Mouse (Mus musculus): ENCODE results near the gene Fam117b. TPM values are rescaled to one million over a fixed set of nuclear protein-coding genes. Genes with fewer than 3 reads are reported as not detected.

The Fam117b gene
- polyA plus RNA-seq (2015; fragmentation: Nextera tagmentation; extraction: Ambion mirVana), result 12.5 and 12.7 TPM in 2 replicates

GRCm38 (mm10) chr1:59912413-59913157 is at the start of gene Fam117b:
Gene Fam117b (plus strand): TSS chr1:59913006.
- DNase-seq (ENCODE audit: low spot score) (peak; percentile 99), ATAC-seq (peak; percentile 95)
- Histone ChIP-seq H3K27me3 (replicated peaks; ENCODE audit: insufficient read depth, low read length) (no peaks in the 10 kb centered on the region), H3K36me3 (ENCODE audit: insufficient read depth, low read length) (no peaks in the 10 kb centered on the region), H3K4me2 (replicated peaks; ENCODE audit: low read depth, low read length) (peak within 1 kb of the TSS; percentile 79), H3K9ac (replicated peaks; ENCODE audit: low read depth) (peak within 1 kb of the TSS; percentile 95), H3K4me1 (ENCODE audit: insufficient read depth, low read depth, low read length) (peaks cover 3% of the 10 kb centered on the region; the same call in 1 of the 2 replicates), H3K27ac (ENCODE audit: low read length) (peak within 1 kb of the TSS; percentile 98), H3K4me3 (ENCODE audit: low read depth, low read length) (peak within 1 kb of the TSS; percentile 99), H3K9me3 (ENCODE audit: low read length) (no peaks in the 10 kb centered on the region)
- TF ChIP-seq CTCF (IDR thresholded peaks at IDR 0.05), result peak; percentile 48
- peak; percentile 87 for TF ChIP-seq EP300 (IDR thresholded peaks at IDR 0.05)
- WGBS, result 1% methylated on average over 44 of the region's 72 CpGs

GRCm38 (mm10) chr1:59868041-59868440 is 44.8 kb upstream of the Fam117b start:
- WGBS, result 92% methylated on average over 5 of the region's 5 CpGs
- no peaks in the 10 kb centered on the region for H3K27me3 ChIP-seq (replicated peaks; ENCODE audit: insufficient read depth, low read length)
- TF ChIP-seq EP300 (IDR thresholded peaks at IDR 0.05) (no peak), CTCF (IDR thresholded peaks at IDR 0.05) (no peak)
- H3K36me3 ChIP-seq (ENCODE audit: insufficient read depth, low read length), result peaks cover 26% of the 10 kb centered on the region
- DNase-seq (ENCODE audit: low spot score) (no peak), ATAC-seq (no peak)
- no peaks in the 10 kb centered on the region for H3K9me3 ChIP-seq (ENCODE audit: low read length)
- no peak overlapping the region for H3K27ac ChIP-seq (ENCODE audit: low read length)
- no peak overlapping the region for H3K4me2 ChIP-seq (replicated peaks; ENCODE audit: low read depth, low read length)
- H3K4me3 ChIP-seq (ENCODE audit: low read depth, low read length), result no peak overlapping the region
- no peaks in the 10 kb centered on the region for H3K4me1 ChIP-seq (ENCODE audit: insufficient read depth, low read depth, low read length)
- H3K9ac ChIP-seq (replicated peaks; ENCODE audit: low read depth), result no peak overlapping the region

- Histone ChIP-seq H3K4me3 (ENCODE audit: low read depth, low read length) (no peak overlapping the region), H3K27me3 (replicated peaks; ENCODE audit: insufficient read depth, low read length) (no peaks in the 10 kb centered on the region), H3K27ac (ENCODE audit: low read length) (no peak overlapping the region), H3K36me3 (ENCODE audit: insufficient read depth, low read length) (peaks cover 8% of the 10 kb centered on the region; the same call in 1 of the 2 replicates), H3K9me3 (ENCODE audit: low read length) (no peaks in the 10 kb centered on the region), H3K4me2 (replicated peaks; ENCODE audit: low read depth, low read length) (no peak overlapping the region), H3K4me1 (ENCODE audit: insufficient read depth, low read depth, low read length) (no peaks in the 10 kb centered on the region), H3K9ac (replicated peaks; ENCODE audit: low read depth) (no peak overlapping the region)
- TF ChIP-seq EP300 (IDR thresholded peaks at IDR 0.05) (no peak), CTCF (IDR thresholded peaks at IDR 0.05) (peak; percentile 34; the same call in 1 of the 2 replicates)
- ATAC-seq, result no peak
- WGBS, result 82% methylated on average over 3 of the region's 3 CpGs
- DNase-seq (ENCODE audit: low spot score), result no peak
Observed at GRCm38 (mm10) chr1:59874023-59874422, 38.8 kb upstream of the Fam117b start.

GRCm38 (mm10) chr1:59878098-59878497 is 34.7 kb upstream of the Fam117b start:
- no peak overlapping the region for H3K27ac ChIP-seq (ENCODE audit: low read length)
- H3K4me3 ChIP-seq (ENCODE audit: low read depth, low read length), result no peak overlapping the region
- H3K9ac ChIP-seq (replicated peaks; ENCODE audit: low read depth), result no peak overlapping the region
- H3K4me1 ChIP-seq (ENCODE audit: insufficient read depth, low read depth, low read length), result no peaks in the 10 kb centered on the region
- no peak for DNase-seq (ENCODE audit: low spot score)
- ATAC-seq, result no peak
- WGBS, result 85% methylated on average over 7 of the region's 7 CpGs
- no peaks in the 10 kb centered on the region for H3K27me3 ChIP-seq (replicated peaks; ENCODE audit: insufficient read depth, low read length)
- H3K9me3 ChIP-seq (ENCODE audit: low read length), result no peaks in the 10 kb centered on the region
- no peak overlapping the region for H3K4me2 ChIP-seq (replicated peaks; ENCODE audit: low read depth, low read length)
- no peak for TF ChIP-seq CTCF (IDR thresholded peaks at IDR 0.05)
- TF ChIP-seq EP300 (IDR thresholded peaks at IDR 0.05), result no peak
- H3K36me3 ChIP-seq (ENCODE audit: insufficient read depth, low read length), result no peaks in the 10 kb centered on the region; the same call in 1 of the 2 replicates

GRCm38 (mm10) chr1:59883349-59884134 is 29.3 kb upstream of the Fam117b start:
- Histone ChIP-seq H3K4me3 (ENCODE audit: low read depth, low read length) (no peak overlapping the region), H3K4me2 (replicated peaks; ENCODE audit: low read depth, low read length) (no peak overlapping the region), H3K4me1 (ENCODE audit: insufficient read depth, low read depth, low read length) (no peaks in the 10 kb centered on the region), H3K9ac (replicated peaks; ENCODE audit: low read depth) (no peak overlapping the region), H3K9me3 (ENCODE audit: low read length) (no peaks in the 10 kb centered on the region), H3K27ac (ENCODE audit: low read length) (no peak overlapping the region), H3K27me3 (replicated peaks; ENCODE audit: insufficient read depth, low read length) (no peaks in the 10 kb centered on the region), H3K36me3 (ENCODE audit: insufficient read depth, low read length) (no peaks in the 10 kb centered on the region; the same call in 1 of the 2 replicates)
- peak; percentile 77 for DNase-seq (ENCODE audit: low spot score)
- 34% methylated on average over 3 of the region's 3 CpGs for WGBS
- TF ChIP-seq EP300 (IDR thresholded peaks at IDR 0.05) (no peak), CTCF (IDR thresholded peaks at IDR 0.05) (peak; percentile 95)
- ATAC-seq, result peak; percentile 62

- no peaks in the 10 kb centered on the region for H3K4me1 ChIP-seq (ENCODE audit: insufficient read depth, low read depth, low read length)
- WGBS, result 58% methylated on average over 4 of the region's 4 CpGs
- ATAC-seq (no peak), DNase-seq (ENCODE audit: low spot score) (no peak)
- H3K9me3 ChIP-seq (ENCODE audit: low read length), result no peaks in the 10 kb centered on the region
- no peaks in the 10 kb centered on the region for H3K27me3 ChIP-seq (replicated peaks; ENCODE audit: insufficient read depth, low read length)
- H3K9ac ChIP-seq (replicated peaks; ENCODE audit: low read depth), result no peak overlapping the region
- H3K27ac ChIP-seq (ENCODE audit: low read length), result no peak overlapping the region
- TF ChIP-seq CTCF (IDR thresholded peaks at IDR 0.05) (no peak), EP300 (IDR thresholded peaks at IDR 0.05) (no peak)
- no peak overlapping the region for H3K4me3 ChIP-seq (ENCODE audit: low read depth, low read length)
- no peaks in the 10 kb centered on the region for H3K36me3 ChIP-seq (ENCODE audit: insufficient read depth, low read length)
- H3K4me2 ChIP-seq (replicated peaks; ENCODE audit: low read depth, low read length), result no peak overlapping the region
Observed at GRCm38 (mm10) chr1:59886899-59887298, 25.9 kb upstream of the Fam117b start.

All from lung, postnatal 0 days (tissue).